Mouse (Mus musculus) limb, embryonic 10.5 days (tissue): ENCODE measurements around the gene Rbm42. TPM values are rescaled to one million over a fixed set of nuclear protein-coding genes. Genes with fewer than 3 reads are reported as not detected.

Experiments used
- DNase-seq: peaks from one replicate; pipeline ENCODE4 v3.0.0-alpha.2; 2017; ENCODE audit warnings: low spot score
- H3K27ac ChIP-seq: fragments of 300-500 bp; sonication (generic); 2 replicates; pipeline ENCODE4 v1.5.1; 2016; ENCODE audit warnings: mild to moderate bottlenecking
- H3K27me3 ChIP-seq: fragments of 300-500 bp; sonication (generic); 2 replicates; pipeline ENCODE4 v1.6.1; 2016; ENCODE audit warnings: low read depth, mild to moderate bottlenecking; ENCODE audit not compliant: poor library complexity, severe bottlenecking
- H3K36me3 ChIP-seq: fragments of 300-500 bp; sonication (generic); 2 replicates; pipeline ENCODE4 v1.6.1; 2016; ENCODE audit warnings: mild to moderate bottlenecking, moderate library complexity
- H3K4me1 ChIP-seq: fragments of 300-500 bp; sonication (generic); 2 replicates; pipeline ENCODE4 v1.6.1; 2016
- H3K4me3 ChIP-seq: fragments of 300-500 bp; sonication (generic); 2 replicates; pipeline ENCODE4 v1.5.1; 2016; ENCODE audit warnings: mild to moderate bottlenecking, moderate library complexity
- H3K9me3 ChIP-seq: fragments of 300-500 bp; sonication (generic); replicated peaks from 2 replicates; pipeline ENCODE4 v1.6.1; 2016; ENCODE audit warnings: mild to moderate bottlenecking
- WGBS: fragments of 180-500 bp; shearing (Covaris S2); methylation state at CpG from one replicate; pipeline ENCODE4 v1.1.7; 2016; 5-methylcytosine and 5-hydroxymethylcytosine counted together
- polyA plus RNA-seq: library from polyadenylated mRNA; unstranded; fragments of >200 nt; fragmentation: Nextera tagmentation; extraction: Ambion mirVana; gene quantifications from 2 replicates; pipeline ENCODE4 v1.2.1, GENCODE M21; 2016

Rbm42 gene
- polyA plus RNA-seq, 1 experiment from 2014 or later: 150 TPM

DNA sequence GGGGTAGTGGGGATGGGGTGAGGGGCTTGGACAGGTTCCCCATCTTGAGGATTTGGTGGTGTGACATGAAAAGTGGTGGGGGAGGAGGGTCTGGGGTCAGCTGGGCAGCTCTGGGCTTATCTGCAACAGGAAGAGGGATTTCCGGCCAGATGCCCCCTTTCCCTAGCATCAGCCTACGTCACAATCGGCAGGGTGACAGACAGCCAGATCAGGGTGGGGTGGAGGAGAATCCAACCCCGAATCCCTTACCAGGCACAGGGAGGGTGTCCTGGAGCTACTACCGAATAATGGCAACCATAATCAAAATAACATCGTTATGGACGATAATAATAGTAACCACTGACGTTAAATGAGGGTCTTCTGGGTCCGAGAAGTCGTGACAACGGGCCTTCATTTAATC lies 13.7 kb downstream of the Rbm42 start:
- Histone ChIP-seq H3K27ac (peak overlapping the region; percentile 21; the same call in 1 of the 2 replicates), H3K4me3 (peak overlapping the region; percentile 45), H3K36me3 (peaks cover 16% of the 10 kb centered on the region), H3K27me3 (peaks cover 53% of the 10 kb centered on the region), H3K9me3 (no peaks in the 10 kb centered on the region), H3K4me1 (peaks cover 47% of the 10 kb centered on the region)
- no peak for DNase-seq
- 23% methylated on average over 11 of the region's 11 CpGs for WGBS

DNA sequence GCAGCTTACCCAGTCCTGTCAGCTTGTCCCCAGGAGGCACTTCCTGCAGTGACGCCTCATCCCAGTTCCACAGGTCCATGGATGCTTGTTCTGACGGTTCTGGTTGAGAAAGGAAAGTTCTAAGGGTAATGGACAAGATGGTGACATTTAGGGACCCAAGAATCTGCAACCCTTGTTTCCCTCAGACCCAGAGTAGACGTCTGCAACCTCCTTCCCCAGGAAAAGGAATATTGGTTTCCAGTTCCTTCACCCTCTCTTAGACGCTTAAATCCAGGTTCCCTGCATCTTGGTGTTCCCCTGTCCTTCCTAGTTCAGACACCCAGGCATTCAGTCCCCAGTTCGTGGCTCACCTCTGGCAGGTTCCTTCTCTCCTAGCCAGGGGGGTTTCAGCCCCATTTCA lies 14.4 kb downstream of the Rbm42 start, which contains the start of gene Etv2:
Gene Etv2, minus strand, starts transcription at position 101 of the 400 bp plus-strand sequence.
- peaks cover 55% of the 10 kb centered on the region for H3K27me3 ChIP-seq
- peak within 1 kb of the TSS; percentile 45 for H3K4me3 ChIP-seq

DNA sequence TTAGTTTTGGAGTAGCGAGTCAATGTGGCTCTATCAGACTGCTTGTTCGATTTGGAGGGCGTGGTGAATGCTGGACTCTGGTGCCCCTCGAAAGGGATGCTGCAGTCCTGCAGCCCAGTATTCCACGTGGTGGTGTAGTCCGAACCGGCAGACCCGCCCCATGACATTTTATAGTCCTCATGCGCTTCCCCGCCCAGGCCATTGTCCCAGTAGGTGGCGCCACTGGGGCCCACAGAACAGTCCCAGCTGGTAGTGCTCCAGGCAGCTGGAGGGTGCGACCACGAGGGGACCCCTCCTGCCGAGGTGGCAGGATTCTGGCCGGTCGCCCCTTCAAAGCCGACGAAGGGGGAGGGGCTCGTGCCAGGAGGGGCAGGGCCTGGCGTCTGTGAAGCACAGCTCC lies 15.5 kb downstream of the Rbm42 start:
- 1% methylated on average over 20 of the region's 20 CpGs for WGBS
- no peaks in the 10 kb centered on the region for H3K36me3 ChIP-seq

More for the DNA sequence above, 14.4 kb downstream of the Rbm42 start, which contains the start of gene Etv2:
- 5% methylated on average over 5 of the region's 5 CpGs for WGBS
- H3K9me3 ChIP-seq: no peaks in the 10 kb centered on the region
- H3K36me3 ChIP-seq: peaks cover 10% of the 10 kb centered on the region
- peak within 1 kb of the TSS; percentile 61 for H3K27ac ChIP-seq
- DNase-seq: no peak
- H3K4me1 ChIP-seq: peaks cover 47% of the 10 kb centered on the region

DNA sequence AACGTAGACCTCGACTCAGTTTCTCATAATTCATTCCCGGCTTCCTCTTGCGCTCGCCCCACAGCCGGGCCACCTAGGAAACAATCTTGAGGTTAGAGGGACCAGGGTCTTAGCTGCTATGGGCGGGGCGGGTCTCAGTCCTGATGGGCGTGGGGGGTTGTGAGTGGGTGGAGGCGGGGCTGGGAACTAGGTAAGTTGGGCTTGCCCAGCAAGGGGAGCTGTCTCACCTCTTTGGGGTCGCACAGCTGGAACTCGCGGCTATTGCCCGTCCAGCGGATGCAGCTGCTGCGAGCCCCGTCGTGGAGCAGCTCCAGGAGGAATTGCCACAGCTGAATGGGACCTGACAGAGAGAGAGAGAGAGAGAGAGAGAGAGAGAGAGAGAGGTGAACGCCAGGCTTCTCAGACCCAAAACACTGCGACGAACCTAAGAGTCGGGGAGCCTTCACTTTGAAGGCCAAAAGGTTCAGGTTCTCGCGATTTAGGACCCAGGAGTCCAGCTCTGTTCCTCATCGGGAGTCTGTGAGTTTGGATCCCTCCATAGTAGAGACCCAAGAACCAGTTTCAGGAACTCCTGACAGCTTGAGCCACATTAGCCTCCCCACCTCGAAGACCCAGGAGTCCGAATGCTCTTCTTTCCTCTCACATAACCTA lies 16.2 kb downstream of the Rbm42 start:
- Histone ChIP-seq H3K27me3 (peaks cover 55% of the 10 kb centered on the region), H3K4me1 (peaks cover 39% of the 10 kb centered on the region), H3K4me3 (peak overlapping the region; percentile 45), H3K27ac (no peak overlapping the region), H3K9me3 (no peaks in the 10 kb centered on the region), H3K36me3 (no peaks in the 10 kb centered on the region)
- DNase-seq: peak; percentile 57
- 4% methylated on average over 27 of the region's 27 CpGs for WGBS

More for the DNA sequence above, 15.5 kb downstream of the Rbm42 start:
- peak overlapping the region; percentile 45 for H3K4me3 ChIP-seq
- peak; percentile 85 for DNase-seq
- peaks cover 55% of the 10 kb centered on the region for H3K27me3 ChIP-seq
- peaks cover 46% of the 10 kb centered on the region for H3K4me1 ChIP-seq
- peak overlapping the region; percentile 61 for H3K27ac ChIP-seq
- no peaks in the 10 kb centered on the region for H3K9me3 ChIP-seq

DNA sequence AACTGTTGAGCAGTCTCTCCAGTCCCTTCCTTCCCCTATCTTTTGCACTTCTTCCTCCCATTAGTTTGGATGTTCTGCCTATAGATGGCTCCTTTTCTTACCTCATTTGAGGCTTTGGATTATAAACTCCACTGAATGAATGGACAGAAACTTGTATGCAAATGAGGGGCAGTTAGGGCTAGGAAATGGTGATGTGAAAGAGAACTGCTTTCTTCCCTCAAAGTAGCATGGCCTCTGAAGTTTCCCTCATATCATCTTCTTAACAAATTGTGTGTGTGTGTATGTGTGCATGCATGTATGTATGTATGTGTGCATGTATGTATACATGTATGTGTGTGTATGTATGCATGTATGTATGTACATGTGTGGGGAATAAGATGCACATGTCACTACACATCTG lies 21.1 kb downstream of the Rbm42 start:
- DNase-seq: no peak
- H3K27me3 ChIP-seq: peaks cover 28% of the 10 kb centered on the region
- H3K9me3 ChIP-seq: no peaks in the 10 kb centered on the region
- no peak overlapping the region for H3K4me3 ChIP-seq
- H3K27ac ChIP-seq: no peak overlapping the region
- peaks cover 8% of the 10 kb centered on the region for H3K36me3 ChIP-seq
- H3K4me1 ChIP-seq: peaks cover 16% of the 10 kb centered on the region

DNA sequence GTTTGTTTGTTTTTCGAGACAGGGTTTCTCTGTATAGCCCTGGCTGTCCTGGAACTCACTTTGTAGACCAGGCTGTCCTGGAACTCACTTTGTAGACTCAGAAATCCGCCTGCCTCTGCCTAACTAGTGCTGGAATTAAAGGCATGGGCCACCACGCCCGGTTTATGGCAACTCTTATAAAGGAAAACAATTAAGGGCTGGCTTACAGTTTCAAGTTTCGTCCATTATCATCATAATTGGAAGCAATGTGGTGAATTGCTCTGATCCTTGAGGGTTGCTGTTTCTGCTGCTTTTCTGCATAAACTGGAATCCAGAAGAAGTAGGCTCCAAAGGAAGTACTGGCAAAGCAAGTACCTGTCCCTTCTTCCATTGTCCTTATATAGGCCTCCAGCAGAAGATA lies 23.5 kb downstream of the Rbm42 start:
- Histone ChIP-seq H3K9me3 (no peaks in the 10 kb centered on the region), H3K27me3 (peaks cover 5% of the 10 kb centered on the region), H3K36me3 (peaks cover 31% of the 10 kb centered on the region), H3K4me3 (no peak overlapping the region), H3K27ac (no peak overlapping the region), H3K4me1 (peaks cover 9% of the 10 kb centered on the region)
- WGBS: 86% methylated on average over 5 of the region's 5 CpGs
- DNase-seq: no peak

DNA sequence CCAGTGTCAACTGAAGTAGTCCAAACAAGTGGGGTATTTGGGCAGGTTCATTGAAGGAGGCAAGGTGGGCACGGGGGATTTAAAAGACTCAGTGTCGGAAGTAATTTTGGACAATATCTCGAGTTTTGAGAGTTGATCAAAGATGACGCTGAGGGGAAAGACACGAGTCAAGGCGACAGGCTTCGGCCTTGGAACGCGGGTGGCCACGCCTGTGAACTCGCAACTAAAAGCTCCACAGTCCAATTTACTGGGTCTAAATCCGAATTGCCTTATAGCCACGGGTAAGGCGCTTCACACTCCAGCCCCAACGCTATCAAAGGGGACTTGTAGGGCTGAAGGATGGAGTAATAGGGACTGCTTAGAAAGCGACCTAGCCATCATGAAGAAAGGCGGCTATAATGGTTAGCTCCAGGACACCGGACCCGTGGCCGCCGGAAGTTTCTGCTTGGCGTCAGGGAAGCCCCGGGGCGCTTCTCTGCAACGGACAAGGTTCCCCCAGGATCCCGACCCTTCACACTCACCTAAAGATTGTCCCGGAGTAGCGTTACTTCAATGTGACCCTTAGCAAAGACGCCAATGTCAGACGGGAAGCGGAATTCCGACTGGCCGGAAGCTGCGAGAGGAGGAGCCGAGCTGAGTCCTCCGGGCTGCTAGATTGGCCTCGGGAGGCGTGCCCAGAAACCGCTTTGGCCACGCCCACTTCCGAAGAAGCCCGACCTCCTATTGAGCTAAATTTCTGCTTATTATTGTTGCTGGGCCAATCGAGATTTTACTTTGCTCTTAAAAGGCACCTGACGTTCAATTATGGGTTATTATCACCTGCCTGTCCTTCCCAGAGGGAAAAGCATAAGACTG lies 24.4 kb downstream of the Rbm42 start, which contains the start of gene Cox6b1:
Gene Cox6b1, minus strand, starts transcription at position 622 of the 855 bp plus-strand sequence.
- Histone ChIP-seq H3K27ac (peak within 1 kb of the TSS; percentile 87), H3K27me3 (no peaks in the 10 kb centered on the region)
- WGBS: 3% methylated on average over 44 of the region's 44 CpGs

DNA sequence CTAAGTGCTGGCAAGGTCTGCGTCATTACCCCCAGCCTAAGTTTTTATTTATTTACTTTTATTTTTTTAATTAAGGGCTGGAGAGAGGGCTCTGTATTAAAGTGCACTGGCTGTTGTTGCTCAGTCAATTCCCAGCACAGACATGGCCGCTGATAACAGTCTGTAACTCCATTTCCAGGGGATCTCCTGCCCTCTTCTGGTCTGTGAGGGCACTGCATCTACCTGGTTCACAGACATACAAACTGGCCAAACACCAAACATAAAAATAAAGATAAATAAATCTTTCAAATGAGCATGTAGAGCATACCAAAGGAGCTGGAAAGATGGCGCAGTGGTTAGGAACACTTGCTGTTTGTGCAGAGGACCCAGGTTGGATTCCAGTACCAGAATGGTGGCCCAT lies 30.9 kb downstream of the Rbm42 start:
- H3K4me1 ChIP-seq: no peaks in the 10 kb centered on the region
- no peak for DNase-seq
- no peak overlapping the region for H3K4me3 ChIP-seq
- H3K27me3 ChIP-seq: no peaks in the 10 kb centered on the region
- H3K9me3 ChIP-seq: no peaks in the 10 kb centered on the region
- H3K27ac ChIP-seq: no peak overlapping the region
- H3K36me3 ChIP-seq: peaks cover 87% of the 10 kb centered on the region
- 88% methylated on average over 3 of the region's 3 CpGs for WGBS

More for the DNA sequence above, 24.4 kb downstream of the Rbm42 start, which contains the start of gene Cox6b1:
- Histone ChIP-seq H3K4me3 (peak within 1 kb of the TSS; percentile 77), H3K36me3 (peaks cover 39% of the 10 kb centered on the region), H3K4me1 (peaks cover 9% of the 10 kb centered on the region), H3K9me3 (no peaks in the 10 kb centered on the region)
- DNase-seq: peak; percentile 90

DNA sequence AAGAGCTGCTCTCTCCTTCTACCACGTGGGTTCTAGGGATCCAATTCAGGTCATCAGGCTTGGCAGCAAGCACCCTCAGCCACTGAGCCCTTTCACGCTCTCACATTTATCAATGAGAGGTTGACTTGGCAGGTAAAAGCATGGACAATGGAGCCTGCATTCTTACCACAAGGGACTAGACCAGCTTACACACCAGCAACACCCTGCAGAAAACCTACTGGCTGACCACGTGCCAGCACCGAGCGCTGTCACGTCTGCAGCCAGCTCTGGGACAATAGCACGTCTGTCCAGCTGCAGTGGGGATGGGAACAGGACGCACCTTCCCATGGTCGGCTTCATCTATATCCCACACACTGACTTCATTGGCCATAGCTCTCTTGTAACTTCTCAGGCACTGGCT lies 31.5 kb downstream of the Rbm42 start:
- 96% methylated on average over 9 of the region's 9 CpGs for WGBS
- Histone ChIP-seq H3K9me3 (no peaks in the 10 kb centered on the region), H3K4me3 (no peak overlapping the region), H3K27me3 (no peaks in the 10 kb centered on the region), H3K27ac (no peak overlapping the region), H3K4me1 (no peaks in the 10 kb centered on the region), H3K36me3 (peaks cover 82% of the 10 kb centered on the region)
- DNase-seq: no peak

DNA sequence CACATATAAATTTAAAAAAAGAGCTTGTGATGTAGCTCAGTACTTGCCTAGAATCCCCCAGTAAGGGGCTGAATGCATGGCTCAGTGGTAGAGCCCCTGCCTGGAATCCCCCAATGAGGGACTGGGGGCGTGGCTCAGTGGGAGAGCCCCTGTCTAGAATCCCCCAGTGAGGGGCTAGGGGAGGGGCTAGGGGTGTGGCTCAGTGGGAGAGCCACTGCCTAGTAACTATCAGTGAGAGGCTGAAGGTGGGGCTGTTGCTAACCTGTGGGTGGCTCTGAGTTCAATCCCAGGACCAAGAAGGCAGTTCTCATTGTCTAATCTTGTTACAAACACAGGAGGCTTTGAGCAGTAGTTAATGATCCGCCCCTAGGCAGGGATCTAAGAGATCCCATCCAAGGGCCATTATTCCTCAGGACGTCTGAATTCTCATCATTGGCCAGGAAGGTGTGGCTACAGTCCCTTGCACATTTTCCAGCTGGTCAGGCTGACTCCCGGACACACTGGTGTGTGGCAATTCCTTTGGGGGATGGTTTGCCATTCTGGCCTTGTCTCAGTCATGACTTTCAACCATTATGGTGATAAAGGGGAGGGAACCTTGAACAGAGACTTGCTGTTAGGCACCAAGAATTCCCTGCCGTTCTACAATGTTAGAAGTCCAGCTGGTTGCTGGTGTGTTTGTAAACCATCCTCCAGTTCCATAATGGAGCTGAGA lies 34.9 kb downstream of the Rbm42 start:
- no peak overlapping the region for H3K4me3 ChIP-seq
- H3K4me1 ChIP-seq: peaks cover 15% of the 10 kb centered on the region
- DNase-seq: no peak
- no peaks in the 10 kb centered on the region for H3K27me3 ChIP-seq
- H3K36me3 ChIP-seq: peaks cover 51% of the 10 kb centered on the region
- 64% methylated on average over 5 of the region's 5 CpGs for WGBS
- H3K9me3 ChIP-seq: no peaks in the 10 kb centered on the region
- H3K27ac ChIP-seq: no peak overlapping the region

DNA sequence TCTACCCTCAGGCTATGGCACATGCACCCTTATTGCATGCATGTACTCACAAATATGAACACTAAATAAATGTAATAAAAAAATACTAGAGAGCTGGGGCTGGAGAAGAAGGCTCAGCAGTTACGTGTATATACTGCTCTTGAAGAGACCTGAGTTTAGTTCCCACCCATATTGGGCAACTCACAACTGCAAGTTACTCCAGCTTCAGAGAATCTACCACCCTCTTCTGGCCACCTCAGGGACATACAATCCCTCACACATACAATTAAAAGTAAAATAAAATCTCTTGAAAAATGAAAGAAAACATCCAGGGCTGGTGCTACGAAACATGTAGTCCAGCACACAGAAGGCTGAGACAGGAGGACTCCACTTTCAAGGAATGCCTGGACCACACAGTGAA lies 35.7 kb downstream of the Rbm42 start:
- H3K27ac ChIP-seq: no peak overlapping the region
- no peaks in the 10 kb centered on the region for H3K27me3 ChIP-seq
- H3K4me3 ChIP-seq: no peak overlapping the region
- peaks cover 19% of the 10 kb centered on the region for H3K4me1 ChIP-seq
- DNase-seq: no peak
- 82% methylated on average over 2 of the region's 2 CpGs for WGBS
- H3K36me3 ChIP-seq: peaks cover 46% of the 10 kb centered on the region
- no peaks in the 10 kb centered on the region for H3K9me3 ChIP-seq

DNA sequence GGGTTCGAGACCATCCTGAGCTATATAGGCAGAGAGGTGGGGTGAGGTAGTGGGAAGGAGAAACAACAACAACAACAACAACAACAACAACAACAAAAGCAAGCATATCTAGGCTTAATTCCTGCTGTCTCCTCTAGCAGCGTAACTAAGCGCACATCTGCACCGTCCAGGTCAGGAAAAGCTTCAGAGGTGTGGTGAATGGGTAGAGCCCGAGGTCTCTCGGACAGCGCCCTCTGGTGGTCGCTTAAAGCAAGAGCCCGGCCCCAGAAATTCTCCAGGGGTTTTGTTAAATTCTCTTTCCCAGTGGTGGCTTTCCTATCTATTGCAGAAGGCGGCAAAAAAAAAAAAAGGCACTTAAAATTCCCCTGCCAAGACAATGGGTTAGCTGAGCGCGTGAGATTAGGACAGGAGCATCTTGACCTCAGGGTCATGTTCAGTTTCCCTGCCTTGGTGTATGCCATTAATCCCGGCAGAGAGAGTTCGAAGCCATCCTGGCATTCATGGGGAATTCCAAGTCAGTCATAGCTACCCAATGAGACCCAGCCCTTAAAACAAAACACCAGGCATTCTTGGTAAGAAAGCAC lies 36.5 kb downstream of the Rbm42 start:
- peaks cover 19% of the 10 kb centered on the region for H3K4me1 ChIP-seq
- no peak overlapping the region for H3K4me3 ChIP-seq
- H3K27ac ChIP-seq: no peak overlapping the region
- peak; percentile 81 for DNase-seq
- H3K9me3 ChIP-seq: no peaks in the 10 kb centered on the region
- WGBS: 24% methylated on average over 14 of the region's 14 CpGs
- no peaks in the 10 kb centered on the region for H3K27me3 ChIP-seq
- H3K36me3 ChIP-seq: peaks cover 37% of the 10 kb centered on the region
